Mouse (Mus musculus) G1E (cell line): Measurements from ENCODE around the gene Adgra3.

Source experiments
- CTCF ChIP-seq: IDR thresholded peaks from 2 replicates; pipeline ENCODE4 v1.5.1; 2012; ENCODE audit warnings: low read depth, low read length, inconsistent platforms, mixed read lengths
- GATA2 ChIP-seq: IDR thresholded peaks from 2 replicates; pipeline ENCODE4 v1.6.1; 2012; ENCODE audit warnings: low read depth, low read length, inconsistent platforms, borderline replicate concordance
- POLR2AphosphoS5 ChIP-seq: IDR thresholded peaks from 2 replicates; pipeline ENCODE4 v1.6.1; 2012; ENCODE audit warnings: low read depth, low read length, inconsistent platforms; ENCODE audit not compliant: insufficient replicate concordance
- TAL1 ChIP-seq: conservative IDR thresholded peaks from 2 replicates; pipeline ENCODE4 v1.6.1; 2012; ENCODE audit warnings: low read depth, low read length, inconsistent platforms, mixed read lengths

DNA sequence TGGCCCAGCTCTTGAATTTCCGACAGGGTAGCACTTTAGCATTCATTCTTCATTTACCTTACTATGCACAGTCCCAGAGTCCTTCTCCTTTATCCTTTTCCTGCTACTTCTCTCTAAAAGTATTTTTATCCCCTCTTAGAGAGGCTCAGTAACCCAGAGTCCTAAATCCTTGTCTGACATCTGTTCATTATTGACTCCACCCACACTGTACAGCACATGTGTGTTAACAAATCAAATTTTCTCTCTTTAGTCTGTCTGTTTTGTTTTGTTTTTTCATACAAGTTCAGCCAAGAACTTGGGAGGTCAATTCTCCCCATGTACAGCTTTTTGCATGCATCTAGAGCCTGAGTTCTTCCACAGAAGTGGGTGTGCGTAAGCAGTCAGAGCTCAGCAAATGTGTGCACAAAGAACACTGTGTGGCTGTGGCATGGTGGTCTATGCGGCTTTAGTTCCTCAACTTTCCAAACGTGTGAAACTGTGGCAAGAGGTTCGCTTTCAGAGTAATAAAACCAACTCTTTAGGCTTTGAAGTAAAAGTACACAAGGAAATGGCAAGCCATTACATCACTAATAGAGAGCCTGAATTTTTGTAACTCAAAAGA, 42.7 kb downstream of the Adgra3 start:
- TF ChIP-seq CTCF (no peak), GATA2 (no peak), TAL1 (no peak), POLR2AphosphoS5 (no peak)
